Mouse (Mus musculus): Measurements from ENCODE around the gene Negr1.

Negr1 gene

GRCm38 (mm10) chr3:156648378-156648777 lies 86.8 kb downstream of the Negr1 start:
- in situ Hi-C loops (cut with MboI; ENCODE audit: low pct_unique_long_range_greater_than_20kb in 1 of 2, low sequenced_read_pairs in 2 of 2, unreplicated experiment in 1 of 2), result no loop called here

- in situ Hi-C loops (cut with MboI; ENCODE audit: low pct_unique_long_range_greater_than_20kb in 1 of 2, low sequenced_read_pairs in 2 of 2, unreplicated experiment in 1 of 2), result no loop called here
These were observed 101.0 kb downstream of the Negr1 start for GRCm38 (mm10) chr3:156662553-156662952.

- in situ Hi-C loops (cut with MboI; ENCODE audit: low pct_unique_long_range_greater_than_20kb in 1 of 2, low sequenced_read_pairs in 2 of 2, unreplicated experiment in 1 of 2), result no loop called here
These were observed 111.0 kb downstream of the Negr1 start for GRCm38 (mm10) chr3:156672560-156672959.

GRCm38 (mm10) chr3:156690059-156690605 lies 128.5 kb downstream of the Negr1 start:
- in situ Hi-C loops (cut with MboI; ENCODE audit: low pct_unique_long_range_greater_than_20kb in 1 of 2, low sequenced_read_pairs in 2 of 2, unreplicated experiment in 1 of 2), result no loop called here

- in situ Hi-C loops (cut with MboI; ENCODE audit: low pct_unique_long_range_greater_than_20kb in 1 of 2, low sequenced_read_pairs in 2 of 2, unreplicated experiment in 1 of 2), result no loop called here
These were observed 137.1 kb downstream of the Negr1 start for GRCm38 (mm10) chr3:156698687-156699086.

- in situ Hi-C loops (cut with MboI; ENCODE audit: low pct_unique_long_range_greater_than_20kb in 1 of 2, low sequenced_read_pairs in 2 of 2, unreplicated experiment in 1 of 2), result no loop called here
These were observed 141.6 kb downstream of the Negr1 start for GRCm38 (mm10) chr3:156703241-156703640.

- in situ Hi-C loops (cut with MboI; ENCODE audit: low pct_unique_long_range_greater_than_20kb in 1 of 2, low sequenced_read_pairs in 2 of 2, unreplicated experiment in 1 of 2), result no loop called here
These were observed 148.6 kb downstream of the Negr1 start for GRCm38 (mm10) chr3:156710240-156710639.

- in situ Hi-C loops (cut with MboI; ENCODE audit: low pct_unique_long_range_greater_than_20kb in 1 of 2, low sequenced_read_pairs in 2 of 2, unreplicated experiment in 1 of 2), result no loop called here
These were observed 149.1 kb downstream of the Negr1 start for GRCm38 (mm10) chr3:156710693-156711092.

GRCm38 (mm10) chr3:156736335-156736734 lies 174.7 kb downstream of the Negr1 start:
- in situ Hi-C loops (cut with MboI; ENCODE audit: low pct_unique_long_range_greater_than_20kb in 1 of 2, low sequenced_read_pairs in 2 of 2, unreplicated experiment in 1 of 2), result no loop called here

GRCm38 (mm10) chr3:156739529-156739928 lies 177.9 kb downstream of the Negr1 start:
- in situ Hi-C loops (cut with MboI; ENCODE audit: low pct_unique_long_range_greater_than_20kb in 1 of 2, low sequenced_read_pairs in 2 of 2, unreplicated experiment in 1 of 2), result no loop called here

- in situ Hi-C loops (cut with MboI; ENCODE audit: low pct_unique_long_range_greater_than_20kb in 1 of 2, low sequenced_read_pairs in 2 of 2, unreplicated experiment in 1 of 2), result no loop called here
These were observed 181.7 kb downstream of the Negr1 start for GRCm38 (mm10) chr3:156743266-156743665.

- in situ Hi-C loops (cut with MboI; ENCODE audit: low pct_unique_long_range_greater_than_20kb in 1 of 2, low sequenced_read_pairs in 2 of 2, unreplicated experiment in 1 of 2), result no loop called here
These were observed 183.7 kb downstream of the Negr1 start for GRCm38 (mm10) chr3:156745218-156745770.

- in situ Hi-C loops (cut with MboI; ENCODE audit: low pct_unique_long_range_greater_than_20kb in 1 of 2, low sequenced_read_pairs in 2 of 2, unreplicated experiment in 1 of 2), result no loop called here
These were observed 185.9 kb downstream of the Negr1 start for GRCm38 (mm10) chr3:156747456-156747855.

GRCm38 (mm10) chr3:156753780-156754373 lies 192.3 kb downstream of the Negr1 start:
- in situ Hi-C loops (cut with MboI; ENCODE audit: low pct_unique_long_range_greater_than_20kb in 1 of 2, low sequenced_read_pairs in 2 of 2, unreplicated experiment in 1 of 2), result no loop called here

- in situ Hi-C loops (cut with MboI; ENCODE audit: low pct_unique_long_range_greater_than_20kb in 1 of 2, low sequenced_read_pairs in 2 of 2, unreplicated experiment in 1 of 2), result no loop called here
These were observed 193.4 kb downstream of the Negr1 start for GRCm38 (mm10) chr3:156754790-156755530.

GRCm38 (mm10) chr3:156765015-156765414 lies 203.4 kb downstream of the Negr1 start:
- in situ Hi-C loops (cut with MboI; ENCODE audit: low pct_unique_long_range_greater_than_20kb in 1 of 2, low sequenced_read_pairs in 2 of 2, unreplicated experiment in 1 of 2), result no loop called here

- in situ Hi-C loops (cut with MboI; ENCODE audit: low pct_unique_long_range_greater_than_20kb in 1 of 2, low sequenced_read_pairs in 2 of 2, unreplicated experiment in 1 of 2), result no loop called here
These were observed 204.7 kb downstream of the Negr1 start for GRCm38 (mm10) chr3:156766171-156766845.

- in situ Hi-C loops (cut with MboI; ENCODE audit: low pct_unique_long_range_greater_than_20kb in 1 of 2, low sequenced_read_pairs in 2 of 2, unreplicated experiment in 1 of 2), result no loop called here
These were observed 210.0 kb downstream of the Negr1 start for GRCm38 (mm10) chr3:156771626-156772025.

- in situ Hi-C loops (cut with MboI; ENCODE audit: low pct_unique_long_range_greater_than_20kb in 1 of 2, low sequenced_read_pairs in 2 of 2, unreplicated experiment in 1 of 2), result no loop called here
These were observed 210.5 kb downstream of the Negr1 start for GRCm38 (mm10) chr3:156772057-156772456.

Data from mouse embryonic stem cell (cell line).